Mouse (Mus musculus): ENCODE measurements at regions not wholly inside any gene's neighbourhood (a gene's known extent, or its start where the extent isn't known, plus 50 kb on each side); places are given as distances from the start of the nearest gene placed in this dataset.

GRCm38 (mm10) chr8:12175496-12175895 lies 103.1 kb upstream of the A230072I06Rik start:
- no peaks in the 10 kb centered on the region for H3K4me1 ChIP-seq (ENCODE audit: control insufficient read depth in 1 of 2, insufficient read depth in 2 of 2, low read length in 2 of 2)

GRCm38 (mm10) chr8:12184666-12185065 lies 94.0 kb upstream of the A230072I06Rik start:
- H3K27ac ChIP-seq (ENCODE audit: control insufficient read depth, low read depth, low read length): no peak overlapping the region
- no peaks in the 10 kb centered on the region for H3K9me3 ChIP-seq (replicated peaks; ENCODE audit: insufficient read depth, low read length)
- no peak for DNase-seq (ENCODE audit: low read depth, low spot score)
- TF ChIP-seq CHD1 (IDR thresholded peaks at IDR 0.05; ENCODE audit: low read depth, low read length) (no peak), POLR2AphosphoS2 (IDR thresholded peaks at IDR 0.05; ENCODE audit: low read length) (no peak), UBTF (IDR thresholded peaks at IDR 0.05; ENCODE audit: borderline replicate concordance, insufficient read depth, low read depth, low read length) (no peak), NELFE (IDR thresholded peaks at IDR 0.05; ENCODE audit: low read depth, low read length) (no peak), MAZ (IDR thresholded peaks at IDR 0.05; ENCODE audit: low read depth, low read length) (no peak), ZNF384 (IDR thresholded peaks at IDR 0.05; ENCODE audit: low read depth, low read length) (no peak), RAD21 (IDR thresholded peaks at IDR 0.05; ENCODE audit: low read depth, low read length) (no peak), BHLHE40 (IDR thresholded peaks at IDR 0.05; ENCODE audit: borderline replicate concordance, low read depth, low read length) (no peak), CHD2 (IDR thresholded peaks at IDR 0.05; ENCODE audit: low read length) (no peak), JUND (IDR thresholded peaks at IDR 0.05; ENCODE audit: low read depth, low read length) (no peak), EP300 (IDR thresholded peaks at IDR 0.05; ENCODE audit: low read depth in 1 of 2, low read length in 2 of 2) (no peak), SMC3 (IDR thresholded peaks at IDR 0.05; ENCODE audit: low read depth, low read length) (no peak), MAX (IDR thresholded peaks at IDR 0.05; ENCODE audit: low read length) (no peak), MAFK (IDR thresholded peaks at IDR 0.05; ENCODE audit: borderline replicate concordance, low read depth, low read length) (no peak), POLR2AphosphoS5 (IDR thresholded peaks at IDR 0.05; ENCODE audit: borderline replicate concordance, low read depth, low read length) (no peak), MEF2A (IDR thresholded peaks at IDR 0.05; ENCODE audit: extremely low read depth, insufficient replicate concordance, low read depth, low read length, poor library complexity, severe bottlenecking) (no peak)
- no peak overlapping the region for H3K9ac ChIP-seq (ENCODE audit: control insufficient read depth, low read depth, low read length, poor library complexity, severe bottlenecking)
- H3K4me1 ChIP-seq (ENCODE audit: control insufficient read depth in 1 of 2, insufficient read depth in 2 of 2, low read length in 2 of 2): no peaks in the 10 kb centered on the region
- H3K4me3 ChIP-seq (ENCODE audit: control insufficient read depth in 1 of 2, insufficient read depth in 1 of 2, low read depth in 2 of 2, low read length in 2 of 2): no peak overlapping the region
- H3K36me3 ChIP-seq (ENCODE audit: control insufficient read depth in 1 of 2, insufficient read depth in 2 of 2, low read length in 2 of 2): no peaks in the 10 kb centered on the region
- H3K27me3 ChIP-seq (ENCODE audit: control insufficient read depth in 1 of 2, insufficient read depth in 2 of 2, low read length in 2 of 2): no peaks in the 10 kb centered on the region
- H3K79me2 ChIP-seq (ENCODE audit: control insufficient read depth, insufficient read depth, low read length, poor library complexity): no peaks in the 10 kb centered on the region

More at GRCm38 (mm10) chr8:12175496-12175895, 103.1 kb upstream of the A230072I06Rik start:
- no peaks in the 10 kb centered on the region for H3K9me3 ChIP-seq (replicated peaks; ENCODE audit: insufficient read depth, low read length)
- H3K27ac ChIP-seq (ENCODE audit: control insufficient read depth, low read depth, low read length): no peak overlapping the region
- no peak overlapping the region for H3K9ac ChIP-seq (ENCODE audit: control insufficient read depth, low read depth, low read length, poor library complexity, severe bottlenecking)
- H3K27me3 ChIP-seq (ENCODE audit: control insufficient read depth in 1 of 2, insufficient read depth in 2 of 2, low read length in 2 of 2): no peaks in the 10 kb centered on the region
- no peak for DNase-seq (ENCODE audit: low read depth, low spot score)
- H3K36me3 ChIP-seq (ENCODE audit: control insufficient read depth in 1 of 2, insufficient read depth in 2 of 2, low read length in 2 of 2): no peaks in the 10 kb centered on the region
- H3K4me3 ChIP-seq (ENCODE audit: control insufficient read depth in 1 of 2, insufficient read depth in 1 of 2, low read depth in 2 of 2, low read length in 2 of 2): no peak overlapping the region
- TF ChIP-seq CTCF (IDR thresholded peaks at IDR 0.05 in 2 of 3, conservative IDR thresholded peaks at IDR 0.05 in 1 of 3; ENCODE audit: control insufficient read depth in 1 of 3, insufficient read depth in 1 of 3, low read depth in 2 of 3, low read length in 3 of 3, poor library complexity in 1 of 3, severe bottlenecking in 1 of 3) (no peak), MYC (IDR thresholded peaks at IDR 0.05; ENCODE audit: low read depth, low read length) (no peak), USF2 (IDR thresholded peaks at IDR 0.05; ENCODE audit: borderline replicate concordance in 1 of 2, insufficient read depth in 1 of 2, low read depth in 1 of 2, low read length in 2 of 2) (no peak), RAD21 (IDR thresholded peaks at IDR 0.05; ENCODE audit: low read depth, low read length) (no peak), TAL1 (IDR thresholded peaks at IDR 0.05; ENCODE audit: low read length) (no peak), ETS1 (IDR thresholded peaks at IDR 0.05; ENCODE audit: low read depth, low read length) (no peak), GATA1 (IDR thresholded peaks at IDR 0.05; ENCODE audit: low read depth, low read length) (no peak), MAX (IDR thresholded peaks at IDR 0.05; ENCODE audit: low read length) (no peak), EP300 (IDR thresholded peaks at IDR 0.05; ENCODE audit: low read depth in 1 of 2, low read length in 2 of 2) (no peak), TCF12 (IDR thresholded peaks at IDR 0.05; ENCODE audit: low read depth, low read length) (no peak), GABPA (IDR thresholded peaks at IDR 0.05; ENCODE audit: low read depth, low read length) (no peak), ELF1 (IDR thresholded peaks at IDR 0.05; ENCODE audit: low read depth, low read length) (no peak), MAFK (IDR thresholded peaks at IDR 0.05; ENCODE audit: borderline replicate concordance, low read depth, low read length) (no peak), MEF2A (IDR thresholded peaks at IDR 0.05; ENCODE audit: extremely low read depth, insufficient replicate concordance, low read depth, low read length, poor library complexity, severe bottlenecking) (no peak), SIN3A (IDR thresholded peaks at IDR 0.05; ENCODE audit: low read length) (no peak), USF1 (IDR thresholded peaks at IDR 0.05; ENCODE audit: low read depth, low read length) (no peak), ZC3H11A (IDR thresholded peaks at IDR 0.05; ENCODE audit: low read depth, low read length) (no peak), ZNF384 (IDR thresholded peaks at IDR 0.05; ENCODE audit: low read depth, low read length) (no peak)
- H3K79me2 ChIP-seq (ENCODE audit: control insufficient read depth, insufficient read depth, low read length, poor library complexity): no peaks in the 10 kb centered on the region

Measured in MEL (cell line).